Mouse (Mus musculus) fibroblast of lung, adult 2 months (primary cell): ENCODE results near the gene Gm4133.
"Not testable (repeated sequence)": the region's sequence is repeated elsewhere in the genome, so short reads cannot be mapped to it uniquely, and the experiment has no call there.

Source experiments
- DNase-seq: peaks from one replicate; pipeline ENCODE4 v3.0.0-alpha.2; 2011; ENCODE audit warnings: low read depth

Gm4133 gene

GRCm38 (mm10) chr7:20333965-20334364 lies at the start of gene Gm4133:
Gene Gm4133 (minus strand): TSS chr7:20334065.
- DNase-seq = not testable (repeated sequence)

DNA sequence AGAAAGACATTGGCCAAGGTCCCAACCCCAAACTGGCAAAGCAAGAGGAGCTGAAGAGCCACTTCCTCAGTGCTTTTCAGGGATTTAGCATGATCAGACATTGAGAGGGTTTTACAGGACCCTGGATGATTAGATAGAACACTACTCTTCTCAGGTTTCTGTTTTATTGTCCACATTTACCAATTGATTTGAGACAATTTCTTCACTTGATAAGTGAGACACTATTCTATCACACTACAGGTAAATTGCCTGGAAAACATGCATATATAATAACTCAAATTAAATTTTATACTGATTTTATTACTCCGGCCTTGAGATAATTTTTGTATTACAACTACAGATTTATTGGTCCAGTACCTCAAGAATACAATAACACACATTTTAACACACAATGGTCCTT lies 41.4 kb upstream of the Gm4133 start, which contains the start of gene Gm5728:
Gene Gm5728, minus strand, starts transcription at position 101 of the 400 bp plus-strand sequence.
- DNase-seq = not testable (repeated sequence)
